Mouse (Mus musculus) liver, adult 2 months (tissue): ENCODE data around the gene Helz.

Source experiments
- CTCF ChIP-seq: fragments of 200-500 bp; IDR thresholded peaks from 2 replicates; pipeline ENCODE4 v1.5.1; 2011; ENCODE audit warnings: low read depth, low read length, control low read depth
- POLR2A ChIP-seq: fragments of 200-500 bp; IDR thresholded peaks from 2 replicates; pipeline ENCODE4 v1.6.1; 2011; ENCODE audit warnings: low read length, control low read depth; ENCODE audit not compliant: insufficient read depth; ENCODE audit errors: extremely low read depth

- TF ChIP-seq CTCF = no peak
- no peak for TF ChIP-seq POLR2A
Measured at GRCm38 (mm10) chr11:107688480-107688879, 140.8 kb downstream of the Helz start.
